Mouse (Mus musculus) cerebellum, adult 11 months (tissue): ENCODE results near the gene Zfp90.
A peak's percentile ranks its signal among the peaks of the same experiment; 100 is the strongest.
"Not testable (repeated sequence)": the region's sequence is repeated elsewhere in the genome, so short reads cannot be mapped to it uniquely, and the experiment has no call there.

Experiments
- DNase-seq: peaks from one replicate; pipeline ENCODE4 v3.0.0; 2022

The Zfp90 gene

GRCm38 (mm10) chr8:106415182-106415971 lies at the start of gene Zfp90:
Gene Zfp90, plus strand, starts transcription at chr8:106415327.
- DNase-seq, result peak; percentile 93

GRCm38 (mm10) chr8:106368501-106368900 lies 46.6 kb upstream of the Zfp90 start:
- no peak for DNase-seq

GRCm38 (mm10) chr8:106369069-106369468 lies 46.1 kb upstream of the Zfp90 start:
- no peak for DNase-seq

GRCm38 (mm10) chr8:106375957-106376356 lies 39.2 kb upstream of the Zfp90 start:
- DNase-seq, result no peak

GRCm38 (mm10) chr8:106376862-106377261 lies 38.3 kb upstream of the Zfp90 start:
- peak; percentile 28 for DNase-seq

- DNase-seq, result no peak
Observed at GRCm38 (mm10) chr8:106378501-106379048, 36.6 kb upstream of the Zfp90 start.

GRCm38 (mm10) chr8:106379357-106379756 lies 35.8 kb upstream of the Zfp90 start:
- no peak for DNase-seq

GRCm38 (mm10) chr8:106381026-106381425 lies 34.1 kb upstream of the Zfp90 start:
- no peak for DNase-seq

GRCm38 (mm10) chr8:106387801-106388415 lies 27.2 kb upstream of the Zfp90 start:
- DNase-seq, result no peak

- DNase-seq, result no peak
Observed at GRCm38 (mm10) chr8:106394493-106394892, 20.6 kb upstream of the Zfp90 start.

- DNase-seq, result no peak
Observed at GRCm38 (mm10) chr8:106399694-106400093, 15.4 kb upstream of the Zfp90 start.

- DNase-seq, result no peak
Observed at GRCm38 (mm10) chr8:106400181-106400580, 14.9 kb upstream of the Zfp90 start.

- peak; percentile 59 for DNase-seq
Observed at GRCm38 (mm10) chr8:106403246-106403933, 11.7 kb upstream of the Zfp90 start.

- DNase-seq, result no peak
Observed at GRCm38 (mm10) chr8:106404825-106405224, 10.3 kb upstream of the Zfp90 start.

GRCm38 (mm10) chr8:106405810-106406209 lies 9.3 kb upstream of the Zfp90 start:
- DNase-seq, result no peak

GRCm38 (mm10) chr8:106410055-106410454 lies 5.1 kb upstream of the Zfp90 start:
- DNase-seq, result no peak

- DNase-seq, result no peak
Observed at GRCm38 (mm10) chr8:106410564-106410963, 4.6 kb upstream of the Zfp90 start.

- DNase-seq, result peak; percentile 55
Observed at GRCm38 (mm10) chr8:106411783-106412451, 3.2 kb upstream of the Zfp90 start.

GRCm38 (mm10) chr8:106417692-106418091 lies 2.6 kb downstream of the Zfp90 start:
- no peak for DNase-seq

GRCm38 (mm10) chr8:106431088-106431487 lies 16.0 kb downstream of the Zfp90 start:
- no peak for DNase-seq

GRCm38 (mm10) chr8:106431952-106432351 lies 16.8 kb downstream of the Zfp90 start:
- not testable (repeated sequence) for DNase-seq

GRCm38 (mm10) chr8:106432954-106433570 lies 17.9 kb downstream of the Zfp90 start:
- DNase-seq, result peak; percentile 73
